In the genomic region with DNA sequence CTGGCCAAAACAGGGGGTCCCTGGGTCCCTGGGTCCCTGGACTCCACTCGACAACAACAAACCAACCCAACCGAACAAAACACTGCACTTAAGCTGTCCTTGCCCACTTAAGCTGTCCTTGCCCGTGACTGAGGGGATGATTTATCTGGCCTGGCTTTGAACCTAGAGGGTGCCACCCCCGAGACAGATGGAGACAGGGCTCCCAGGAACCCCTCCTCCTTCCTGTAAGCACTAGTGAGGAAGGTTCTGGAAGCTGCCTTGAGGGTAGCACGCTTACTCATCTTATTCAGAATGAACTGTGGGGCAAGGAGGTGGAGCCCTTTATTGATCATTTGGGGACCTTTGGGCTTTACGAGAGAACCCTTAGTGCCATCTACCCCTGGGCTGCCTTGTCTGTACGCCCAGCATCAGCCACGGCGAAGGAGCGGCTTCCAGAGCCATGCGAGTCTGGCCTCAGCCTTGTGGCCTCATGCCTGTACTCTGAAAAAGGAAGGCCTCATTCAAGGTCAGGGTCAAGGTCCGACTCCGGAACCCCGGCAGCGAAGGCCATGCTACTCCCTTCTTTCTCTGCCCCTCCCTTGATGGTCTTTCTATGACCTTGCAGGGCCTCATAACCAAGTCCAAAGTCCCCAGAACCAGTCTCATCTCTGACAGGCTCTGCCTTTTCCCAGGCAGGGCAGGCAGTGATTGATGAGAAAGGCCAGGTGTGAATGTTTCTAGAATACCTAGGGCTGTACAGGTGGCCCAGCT, we compare ENCODE assay signal across 20 mouse cellular contexts. TPM values are rescaled to one million over a fixed set of nuclear protein-coding genes. Genes with fewer than 3 reads are reported as not detected.
DNase-seq lines count a peak whose midpoint lies in the region; ATAC-seq lines count a peak whose summit lies in the region.
"Had no signal": no experiment of that assay in that cellular context is flagged by ENCODE, and none has a peak within 500 bp of the region (broad histone marks: within the 10 kb centered on the region; RNA-seq: fewer than 3 reads in every experiment).

No protein-coding gene starts in this region.

- 89% methylated on average over 15 of the region's 15 CpGs for WGBS in forebrain, embryonic 10.5 days
- 82% methylated on average over 15 of the region's 15 CpGs for WGBS in forebrain, embryonic 12.5 days
- 46% methylated on average over 15 of the region's 15 CpGs for WGBS in intestine, embryonic 16.5 days

- H3K4me1 ChIP-seq in forebrain, embryonic 10.5 days, result peaks cover 32% of the 10 kb centered on the region
- H3K4me1 ChIP-seq in forebrain, embryonic 12.5 days, result peaks cover 18% of the 10 kb centered on the region
- H3K4me1 ChIP-seq in intestine, embryonic 16.5 days (ENCODE audit: control insufficient read depth, insufficient read depth, low read length), result peaks cover 26% of the 10 kb centered on the region

- no peak for DNase-seq in forebrain, embryonic 10.5 days (ENCODE audit: extremely low spot score, low spot score)
- DNase-seq in ovary, adult 18-20 months (ENCODE audit: low spot score), result peak; percentile 69
- DNase-seq in ovary, postnatal 14 days (ENCODE audit: low spot score), result no peak
- peak; percentile 64 for DNase-seq in testis, postnatal 14 days (ENCODE audit: low spot score)
- DNase-seq in layer of hippocampus, adult 18-20 months (ENCODE audit: low spot score in 2 of 2), result no peak
- DNase-seq: cerebellum, adult 9-10 months; forebrain, postnatal 0 days; gastrocnemius, postnatal 14 days; lung, adult 2 months; lung, postnatal 4 days; thymus, postnatal 14 days had no signal

- no peak for ATAC-seq in forebrain, embryonic 12.5 days (ENCODE audit: low FRiP score)
- peak; percentile 93 for ATAC-seq in intestine, embryonic 16.5 days
- no peak for ATAC-seq in megakaryocyte progenitor cell, adult 5-6 weeks (replicated peaks; ENCODE audit: poor library complexity)
- ATAC-seq: forebrain, postnatal 0 days; hindbrain, postnatal 0 days; midbrain, embryonic 13.5 days had no signal

- peaks cover 4% of the 10 kb centered on the region; the same call in 1 of the 2 replicates for H3K27me3 ChIP-seq in forebrain, embryonic 10.5 days (ENCODE audit: poor library complexity, severe bottlenecking)
- H3K27me3 ChIP-seq in forebrain, embryonic 12.5 days, result 0 out of 2 replicates have a peak, but pooled peaks cover 5% of the 10 kb centered on the region
- H3K27me3 ChIP-seq in intestine, embryonic 16.5 days (replicated peaks; ENCODE audit: control insufficient read depth, insufficient read depth, low read length), result no peaks in the 10 kb centered on the region
- H3K27me3 ChIP-seq: limb, embryonic 15.5 days had no signal

- peak overlapping the region; percentile 48 for H3K27ac ChIP-seq in forebrain, embryonic 10.5 days
- H3K27ac ChIP-seq in forebrain, embryonic 12.5 days, result no peak overlapping the region
- peak overlapping the region; percentile 87 for H3K27ac ChIP-seq in intestine, embryonic 16.5 days (ENCODE audit: low read length)
- H3K27ac ChIP-seq: hindbrain, postnatal 0 days; limb, embryonic 15.5 days; midbrain, embryonic 13.5 days had no signal

- H3K9me3 ChIP-seq in forebrain, embryonic 10.5 days, result no peaks in the 10 kb centered on the region
- H3K9me3 ChIP-seq in forebrain, embryonic 12.5 days, result no peaks in the 10 kb centered on the region
- no peaks in the 10 kb centered on the region for H3K9me3 ChIP-seq in intestine, embryonic 16.5 days (ENCODE audit: control insufficient read depth, low read length)
- H3K9me3 ChIP-seq: limb, embryonic 15.5 days; midbrain, embryonic 13.5 days had no signal

- H3K36me3 ChIP-seq in forebrain, embryonic 10.5 days (replicated peaks), result no peaks in the 10 kb centered on the region
- no peaks in the 10 kb centered on the region for H3K36me3 ChIP-seq in forebrain, embryonic 12.5 days (replicated peaks)
- no peaks in the 10 kb centered on the region for H3K36me3 ChIP-seq in intestine, embryonic 16.5 days (ENCODE audit: control insufficient read depth, insufficient read depth, low read length)
- H3K36me3 ChIP-seq: limb, embryonic 15.5 days; midbrain, embryonic 13.5 days had no signal

- H3K9ac ChIP-seq in forebrain, embryonic 12.5 days, result no peak overlapping the region
- H3K9ac ChIP-seq in intestine, embryonic 16.5 days (ENCODE audit: low read depth, low read length), result no peak overlapping the region; the same call in 1 of the 2 replicates
- H3K9ac ChIP-seq: forebrain, postnatal 0 days; limb, embryonic 15.5 days; midbrain, embryonic 13.5 days had no signal

- no peak overlapping the region for H3K4me2 ChIP-seq in forebrain, embryonic 12.5 days
- no peak overlapping the region for H3K4me2 ChIP-seq in intestine, embryonic 16.5 days (ENCODE audit: low read depth, low read length)
- H3K4me2 ChIP-seq: heart, embryonic 11.5 days; limb, embryonic 15.5 days; midbrain, embryonic 13.5 days had no signal

- H3K4me3 ChIP-seq in forebrain, embryonic 10.5 days, result no peak overlapping the region
- H3K4me3 ChIP-seq in forebrain, embryonic 12.5 days (replicated peaks), result no peak overlapping the region
- H3K4me3 ChIP-seq in intestine, embryonic 16.5 days (ENCODE audit: low read length), result no peak overlapping the region
- H3K4me3 ChIP-seq: limb, embryonic 15.5 days; midbrain, embryonic 13.5 days; myocyte had no signal

RNA-seq across cellular contexts. Expression of gene Ttyh3, which starts 5.4 kb away (rescaled TPM):
- 31.6 and 35.7 TPM in 2 replicates for polyA plus RNA-seq in forebrain, embryonic 10.5 days (2016; fragmentation: Nextera tagmentation; extraction: Ambion mirVana)
- polyA plus RNA-seq in forebrain, embryonic 12.5 days (2016; fragmentation: Nextera tagmentation; extraction: Ambion mirVana), result 84.5 and 88.0 TPM in 2 replicates
- 17.0 and 24.3 TPM in 2 replicates for polyA plus RNA-seq in intestine, embryonic 16.5 days (2015; fragmentation: Nextera tagmentation; extraction: Ambion mirVana)
- total RNA-seq in layer of hippocampus, adult 18-20 months (2021), result 100 to 1,000 TPM; 182 to 186 TPM
- total RNA-seq in megakaryocyte progenitor cell, adult 5-6 weeks (2015), result 31.4 and 35.8 TPM in 2 replicates
- total RNA-seq in megakaryocyte progenitor cell, adult 5-6 weeks (2017), result 8.1 and 10.2 TPM in 2 replicates

RNA-seq across cellular contexts. Expression of gene Lfng, which starts 47.2 kb away (rescaled TPM):
- polyA plus RNA-seq in forebrain, embryonic 10.5 days (2016; fragmentation: Nextera tagmentation; extraction: Ambion mirVana), result 33.1 and 33.3 TPM in 2 replicates
- 30.9 and 32.8 TPM in 2 replicates for polyA plus RNA-seq in forebrain, embryonic 12.5 days (2016; fragmentation: Nextera tagmentation; extraction: Ambion mirVana)
- polyA plus RNA-seq in intestine, embryonic 16.5 days (2015; fragmentation: Nextera tagmentation; extraction: Ambion mirVana), result 11.9 and 13.4 TPM in 2 replicates
- 10 to 100 TPM; 19.3 to 21.2 TPM for total RNA-seq in layer of hippocampus, adult 18-20 months (2021)
- total RNA-seq in megakaryocyte progenitor cell, adult 5-6 weeks (2015), result 4.8 and 5.6 TPM in 2 replicates
- 13.4 and 15.2 TPM in 2 replicates for total RNA-seq in megakaryocyte progenitor cell, adult 5-6 weeks (2017)
- total RNA-seq: CH12.LX had no signal

RNA-seq across cellular contexts. Expression of gene Iqce, which starts 47.9 kb away (rescaled TPM):
- 24.0 and 30.5 TPM in 2 replicates for polyA plus RNA-seq in forebrain, embryonic 10.5 days (2016; fragmentation: Nextera tagmentation; extraction: Ambion mirVana)
- polyA plus RNA-seq in forebrain, embryonic 12.5 days (2016; fragmentation: Nextera tagmentation; extraction: Ambion mirVana), result 30.7 and 31.2 TPM in 2 replicates
- polyA plus RNA-seq in intestine, embryonic 16.5 days (2015; fragmentation: Nextera tagmentation; extraction: Ambion mirVana), result 16.7 and 18.2 TPM in 2 replicates
- 10 to 100 TPM; 47.4 to 55.1 TPM for total RNA-seq in layer of hippocampus, adult 18-20 months (2021)
- 9.8 and 12.7 TPM in 2 replicates for total RNA-seq in megakaryocyte progenitor cell, adult 5-6 weeks (2015)
- 9.2 and 9.8 TPM in 2 replicates for total RNA-seq in megakaryocyte progenitor cell, adult 5-6 weeks (2017)

RNA-seq across cellular contexts. Expression of gene Brat1, which starts 50.5 kb away (rescaled TPM):
- 21.5 and 23.6 TPM in 2 replicates for polyA plus RNA-seq in forebrain, embryonic 10.5 days (2016; fragmentation: Nextera tagmentation; extraction: Ambion mirVana)
- 20.5 and 24.0 TPM in 2 replicates for polyA plus RNA-seq in forebrain, embryonic 12.5 days (2016; fragmentation: Nextera tagmentation; extraction: Ambion mirVana)
- polyA plus RNA-seq in intestine, embryonic 16.5 days (2015; fragmentation: Nextera tagmentation; extraction: Ambion mirVana), result 19.0 and 20.0 TPM in 2 replicates
- 10 to 100 TPM; 17.7 to 18.5 TPM for total RNA-seq in layer of hippocampus, adult 18-20 months (2021)
- total RNA-seq in megakaryocyte progenitor cell, adult 5-6 weeks (2015), result 6.2 and 6.4 TPM in 2 replicates
- 11.1 and 12.2 TPM in 2 replicates for total RNA-seq in megakaryocyte progenitor cell, adult 5-6 weeks (2017)

Comparison
In these comparisons a context has a peak if more than half of its experiments do, and no peak if none do; other contexts are left out.
1. DNase-seq: peak in ovary, adult 18-20 months (single experiment) and testis, postnatal 14 days (single experiment); none in forebrain, embryonic 10.5 days (single experiment), ovary, postnatal 14 days (single experiment) and layer of hippocampus, adult 18-20 months (0 of 2).